Mouse (Mus musculus): Measurements from ENCODE around the gene Stat5a. TPM values are rescaled to one million over a fixed set of nuclear protein-coding genes. Genes with fewer than 3 reads are reported as not detected.

Stat5a gene
- total RNA-seq, 4 experiments from 2014 or later: 16.5 to 26.5 (median 21.6) TPM

Other genes starting within 250 kb of the Stat5a start
- gene Nkiras2, start 240.1 kb upstream of the Stat5a start, total RNA-seq (2022): 10 to 100 TPM; 49.3 to 59.3 (median 55.2) TPM
- 100 to 1,000 TPM in 3 of 4 experiments, 10 to 100 TPM in 1; 89.7 to 121 (median 109) TPM for gene Dnajc7, start 239.2 kb upstream of the Stat5a start, total RNA-seq (2022)
- under 1 TPM; 0.09 to 0.53 (median 0.28) TPM for gene Zfp385c, start 166.9 kb upstream of the Stat5a start, total RNA-seq (2022)
- 1 to 10 TPM in 1 of 4 experiments, under 1 TPM in 3; 0.38 to 1.1 (median 0.78) TPM for gene Dhx58, start 155.1 kb upstream of the Stat5a start, total RNA-seq (2022)
- 10 to 100 TPM; 12.3 to 14.0 (median 13.1) TPM for gene Kat2a, start 146.9 kb upstream of the Stat5a start, total RNA-seq (2022)
- gene Hspb9, start 145.5 kb upstream of the Stat5a start, total RNA-seq (2022): under 1 TPM in 1 of 4 experiments, not detected in 3; 0.37 TPM
- gene Rab5c, start 121.1 kb upstream of the Stat5a start, total RNA-seq (2022): 10 to 100 TPM; 47.1 to 62.6 (median 51.0) TPM
- not detected for gene Kcnh4, start 99.4 kb upstream of the Stat5a start, total RNA-seq (2022)
- not detected for gene Hcrt, start 96.4 kb upstream of the Stat5a start, total RNA-seq (2022)
- gene Ghdc, start 88.4 kb upstream of the Stat5a start, total RNA-seq (2022): 10 to 100 TPM in 2 of 4 experiments, 1 to 10 TPM in 2; 9.1 to 14.1 (median 10.0) TPM
- gene Stat5b, start 8.6 kb upstream of the Stat5a start, total RNA-seq (2022): 10 to 100 TPM; 57.2 to 64.8 (median 62.7) TPM
- 100 to 1,000 TPM in 1 of 4 experiments, 10 to 100 TPM in 3; 76.6 to 108 (median 91.0) TPM for gene Stat3, start 80.2 kb downstream of the Stat5a start, total RNA-seq (2022)
- gene Cavin1, start 111.5 kb downstream of the Stat5a start, total RNA-seq (2022): 100 to 1,000 TPM; 190 to 247 (median 212) TPM
- 100 to 1,000 TPM in 1 of 4 experiments, 10 to 100 TPM in 3; 85.0 to 100 (median 88.9) TPM for gene Atp6v0a1, start 150.1 kb downstream of the Stat5a start, total RNA-seq (2022)
- 10 to 100 TPM in 1 of 4 experiments, 1 to 10 TPM in 3; 7.3 to 10.1 (median 7.8) TPM for gene Naglu, start 210.7 kb downstream of the Stat5a start, total RNA-seq (2022)
- 1 to 10 TPM in 1 of 4 experiments, under 1 TPM in 3; 0.22 to 1.5 (median 0.52) TPM for gene Hsd17b1, start 219.1 kb downstream of the Stat5a start, total RNA-seq (2022)
- 10 to 100 TPM; 14.5 to 21.0 (median 17.6) TPM for gene Coasy, start 223.2 kb downstream of the Stat5a start, total RNA-seq (2022)
- gene Mlx, start 227.9 kb downstream of the Stat5a start, total RNA-seq (2022): 10 to 100 TPM; 15.5 to 24.4 (median 20.0) TPM
- gene Psmc3ip, start 236.1 kb downstream of the Stat5a start, total RNA-seq (2022): 1 to 10 TPM; 2.3 to 3.1 (median 2.8) TPM

All from heart, adult 8-10 months (tissue).